Mouse (Mus musculus): ENCODE data around the gene Adamtsl5. TPM values are rescaled to one million over a fixed set of nuclear protein-coding genes. Genes with fewer than 3 reads are reported as not detected.
A peak's percentile ranks its signal among the peaks of the same experiment; 100 is the strongest.

Gene Adamtsl5
- polyA plus RNA-seq, 1 experiment from 2014 or later: 1.2 TPM

DNA sequence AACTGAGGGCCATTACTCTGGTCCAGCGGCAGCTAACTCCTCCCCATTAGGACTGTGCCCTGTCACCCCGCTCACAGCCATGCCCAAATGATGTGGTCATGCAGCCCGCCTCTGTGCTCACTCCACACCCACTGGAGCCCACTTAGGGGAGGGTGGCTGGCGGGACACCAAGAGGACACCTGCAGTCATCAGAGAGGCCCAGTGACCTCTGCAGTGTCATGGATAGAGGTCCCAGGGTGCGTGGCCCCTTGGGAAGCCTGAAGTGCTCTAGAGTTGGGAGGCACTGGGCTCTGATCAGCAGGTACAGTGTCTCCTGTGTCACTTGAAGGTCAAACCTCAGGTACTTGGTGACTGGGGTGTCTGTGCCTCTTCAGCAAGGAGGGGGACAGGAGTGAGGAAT, 51.4 kb downstream of the Adamtsl5 start:
- in situ Hi-C loops (cut with MboI; ENCODE audit: low pct_unique_long_range_greater_than_20kb): no loop called here
- POLR2A ChIA-PET: no interaction called here
- no peaks in the 10 kb centered on the region for H3K27me3 ChIP-seq
- CTCF ChIA-PET: interaction anchor here (1.0 kb wide), 1 partner anchor 44 kb away, joined by 3 read pairs; no protein-coding TSS in a partner anchor
- ATAC-seq: no peak
- DNase-seq (ENCODE audit: low read depth, low spot score): no peak
- no peak for TF ChIP-seq CTCF (IDR thresholded peaks at IDR 0.05)

DNA sequence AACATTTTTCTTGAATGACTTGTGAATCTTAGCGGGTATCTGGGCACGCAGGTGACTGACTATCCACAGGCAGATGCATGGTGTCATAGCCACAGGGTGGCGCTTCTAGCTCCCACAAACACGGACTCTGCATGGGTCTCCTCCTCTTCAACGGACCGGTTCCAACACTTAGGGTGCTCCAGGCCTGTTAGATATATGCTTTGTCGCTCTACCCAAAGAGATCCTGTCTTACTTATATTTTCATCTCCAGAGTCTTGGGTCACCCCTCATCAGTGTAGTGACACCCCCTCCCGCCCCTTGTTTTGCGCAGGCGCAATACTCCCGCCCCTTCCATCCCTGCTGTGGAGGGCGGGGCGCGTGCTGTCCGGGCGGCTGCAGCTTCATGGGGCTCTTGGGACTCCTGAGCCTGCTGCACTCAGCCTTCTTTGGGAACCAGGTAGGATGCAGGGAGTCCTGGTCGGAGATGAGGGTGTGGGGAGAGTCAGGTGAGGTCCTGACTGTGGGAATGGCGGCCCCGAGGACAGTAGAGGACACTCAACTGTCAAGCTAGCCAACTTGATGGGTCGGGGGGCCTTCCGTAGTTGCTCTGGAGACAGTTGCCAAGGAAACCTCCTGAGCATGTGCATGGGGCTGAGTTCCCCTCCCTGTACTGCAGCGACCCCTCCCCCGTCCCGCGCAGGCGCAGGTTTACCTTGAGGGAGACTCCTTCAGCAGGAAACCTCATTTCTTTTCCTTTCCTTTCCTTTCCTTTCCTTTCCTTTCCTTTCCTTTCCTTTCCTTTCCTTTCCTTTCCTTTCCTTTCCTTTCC, 52.4 kb downstream of the Adamtsl5 start, which contains the start of gene Apc2:
Gene Apc2, plus strand, starts transcription at position 360 of the 808 bp plus-strand sequence.
- DNase-seq (ENCODE audit: low read depth, low spot score) (no peak), ATAC-seq (no peak)
- no peak for TF ChIP-seq CTCF (IDR thresholded peaks at IDR 0.05)
- ChIA-PET POLR2A (no interaction called here), CTCF (no interaction called here)
- H3K27me3 ChIP-seq: no peaks in the 10 kb centered on the region
- in situ Hi-C loops (cut with MboI; ENCODE audit: low pct_unique_long_range_greater_than_20kb): no loop called here

DNA sequence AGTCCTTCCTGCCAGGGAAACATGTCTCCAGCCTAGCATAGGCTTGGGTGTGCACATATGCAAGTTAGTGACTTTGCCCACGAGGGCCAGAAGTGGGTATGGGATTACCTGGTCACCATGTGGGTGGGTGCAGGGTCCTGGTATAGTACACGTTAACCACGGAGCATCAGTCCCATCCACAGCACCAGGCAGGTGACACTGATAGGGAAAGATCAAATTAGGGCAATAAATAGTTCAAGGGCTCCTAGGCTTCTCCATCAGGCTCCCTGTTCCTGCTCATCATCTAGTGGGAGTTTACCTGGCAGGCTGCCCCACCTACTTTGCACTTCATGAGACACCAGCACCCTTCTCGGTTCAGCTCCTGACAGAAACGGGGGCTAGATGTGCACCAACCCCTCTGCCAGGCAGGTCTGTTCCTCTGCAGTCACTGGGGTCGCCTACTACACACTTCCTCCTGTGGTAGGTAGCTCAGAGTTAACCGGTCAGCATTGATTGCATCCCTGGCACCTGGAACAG, 53.4 kb downstream of the Adamtsl5 start:
- ATAC-seq (no peak), DNase-seq (ENCODE audit: low read depth, low spot score) (no peak)
- TF ChIP-seq CTCF (IDR thresholded peaks at IDR 0.05): no peak
- in situ Hi-C loops (cut with MboI; ENCODE audit: low pct_unique_long_range_greater_than_20kb): no loop called here
- H3K27me3 ChIP-seq: no peaks in the 10 kb centered on the region
- ChIA-PET CTCF (no interaction called here), POLR2A (no interaction called here)

DNA sequence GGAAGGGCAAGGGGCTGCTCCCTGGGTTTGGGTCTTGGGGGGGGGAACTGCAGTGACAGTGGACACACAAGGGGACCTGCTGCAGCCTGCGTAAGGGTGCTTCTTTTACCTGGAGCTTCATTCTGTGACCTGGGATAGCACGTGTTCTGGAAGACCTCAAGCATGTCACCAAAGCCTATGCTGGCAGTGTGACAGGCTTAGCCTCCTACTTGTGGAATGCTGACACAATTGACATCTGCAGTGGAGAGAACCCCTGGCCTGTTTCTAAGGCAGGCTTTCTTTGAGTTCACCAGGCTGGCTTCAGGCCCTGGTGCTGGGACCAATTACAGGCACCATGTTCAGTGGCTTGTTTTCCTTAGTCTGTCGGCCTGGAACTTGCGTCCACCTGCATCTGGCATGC, 53.9 kb downstream of the Adamtsl5 start:
- no peak for TF ChIP-seq CTCF (IDR thresholded peaks at IDR 0.05)
- in situ Hi-C loops (cut with MboI; ENCODE audit: low pct_unique_long_range_greater_than_20kb): no loop called here
- DNase-seq (ENCODE audit: low read depth, low spot score) (no peak), ATAC-seq (no peak)
- ChIA-PET POLR2A (no interaction called here), CTCF (no interaction called here)
- no peaks in the 10 kb centered on the region for H3K27me3 ChIP-seq

DNA sequence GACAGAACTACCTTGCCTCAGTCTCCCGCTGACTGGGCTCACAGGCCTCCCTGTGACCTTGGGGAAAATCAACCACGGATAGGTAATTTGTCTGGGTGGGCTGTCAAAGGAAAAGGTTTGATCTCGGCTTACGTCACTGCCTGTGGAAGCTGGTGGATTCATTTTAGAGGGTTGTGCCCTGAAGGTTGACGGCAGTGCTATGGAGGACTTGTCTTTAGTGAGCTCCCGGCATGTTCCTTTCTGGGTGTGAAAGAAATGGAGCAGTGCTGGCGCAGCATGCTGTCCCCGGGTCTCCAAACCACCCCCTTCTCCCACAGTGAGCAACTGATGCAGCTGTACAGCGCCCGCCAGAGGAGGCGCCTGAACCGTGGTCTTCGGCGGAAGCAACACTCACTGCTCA, 54.9 kb downstream of the Adamtsl5 start:
- no peak for ATAC-seq
- no peaks in the 10 kb centered on the region for H3K27me3 ChIP-seq
- CTCF ChIA-PET: no interaction called here
- DNase-seq (ENCODE audit: low read depth, low spot score): no peak
- POLR2A ChIA-PET: interaction anchor here (1.2 kb wide), 1 partner anchor 31 kb away, joined by 3 read pairs; no protein-coding TSS in a partner anchor
- TF ChIP-seq CTCF (IDR thresholded peaks at IDR 0.05): no peak
- in situ Hi-C loops (cut with MboI; ENCODE audit: low pct_unique_long_range_greater_than_20kb): no loop called here

DNA sequence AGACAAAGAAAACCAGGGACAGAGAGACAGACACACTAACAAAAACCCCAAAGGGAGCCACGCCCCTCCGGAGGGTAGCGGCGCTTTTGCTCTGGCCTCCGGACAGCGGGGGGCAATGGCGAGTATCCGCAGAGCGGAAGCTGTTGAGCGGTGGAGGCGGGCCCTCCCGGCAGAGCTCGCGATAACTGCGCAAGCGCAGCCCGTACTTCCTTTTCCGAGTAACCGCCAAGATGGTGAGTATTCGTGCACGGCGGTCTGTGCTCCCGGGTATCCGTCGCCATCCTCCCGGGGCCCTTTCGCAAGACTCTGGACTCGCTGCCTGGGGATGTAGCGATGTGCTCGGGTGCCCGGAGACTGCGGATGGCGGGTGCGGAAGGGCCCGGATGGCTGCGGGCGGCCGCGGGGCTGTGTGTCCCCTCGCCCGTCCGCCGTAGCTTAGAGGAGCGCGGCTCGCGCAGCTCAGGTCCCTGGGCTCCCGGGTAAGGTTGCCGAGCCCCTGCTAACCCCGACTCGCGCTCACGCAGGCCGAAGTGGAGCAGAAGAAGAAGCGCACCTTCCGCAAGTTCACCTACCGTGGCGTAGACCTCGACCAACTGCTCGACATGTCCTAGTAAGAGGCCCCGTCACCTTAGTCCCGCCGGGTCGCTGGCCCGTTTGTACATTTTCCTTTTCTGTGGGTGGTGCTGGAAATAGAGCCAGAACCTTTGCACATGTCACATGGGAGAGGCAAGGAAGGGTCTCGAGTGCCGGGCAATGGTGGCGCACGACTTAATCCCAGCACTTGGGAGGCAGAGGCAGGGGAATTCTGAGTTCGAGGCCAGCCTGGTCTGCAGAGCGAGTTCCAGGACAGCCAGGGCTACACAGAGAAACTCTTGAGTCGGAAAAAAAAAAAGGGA, 55.7 kb downstream of the Adamtsl5 start, which contains the start of gene Rps15:
Gene Rps15, plus strand, starts transcription at position 203 of the 896 bp plus-strand sequence.
- POLR2A ChIA-PET: interaction anchor here (1.0 to 1.2 kb wide), 2 partner anchors 30 to 32 kb away, joined by 3 read pairs; no protein-coding TSS in a partner anchor
- CTCF ChIA-PET: interaction anchor here (0.9 to 1.4 kb wide), 2 partner anchors 13 to 15 kb away, joined by 3 to 4 read pairs; no protein-coding TSS in a partner anchor
- no peak for TF ChIP-seq CTCF (IDR thresholded peaks at IDR 0.05)
- in situ Hi-C loops (cut with MboI; ENCODE audit: low pct_unique_long_range_greater_than_20kb): no loop called here
- ATAC-seq: peak; percentile 74
- no peaks in the 10 kb centered on the region for H3K27me3 ChIP-seq
- DNase-seq (ENCODE audit: low read depth, low spot score): peak; percentile 59

Other genes starting within 250 kb of the Adamtsl5 start
- 181 TPM for gene Sbno2, start 242.8 kb downstream of the Adamtsl5 start, polyA plus RNA-seq (2021)
- 140 TPM for gene Stk11, start 232.6 kb downstream of the Adamtsl5 start, polyA plus RNA-seq (2021)
- 475 TPM for gene Atp5d, start 209.8 kb downstream of the Adamtsl5 start, polyA plus RNA-seq (2021)
- gene Cbarp, start 207.6 kb downstream of the Adamtsl5 start, polyA plus RNA-seq (2021): 30.0 TPM
- 116 TPM for gene Midn, start 200.1 kb downstream of the Adamtsl5 start, polyA plus RNA-seq (2021)
- 62.1 TPM for gene Cirbp, start 182.4 kb downstream of the Adamtsl5 start, polyA plus RNA-seq (2021)
- 7.9 TPM for gene 1600002K03Rik, start 175.5 kb downstream of the Adamtsl5 start, polyA plus RNA-seq (2021)
- gene Efna2, start 168.9 kb downstream of the Adamtsl5 start, polyA plus RNA-seq (2021): 1.1 TPM
- gene Mum1, start 122.0 kb downstream of the Adamtsl5 start, polyA plus RNA-seq (2021): 41.4 TPM
- 182 TPM for gene Ndufs7, start 99.3 kb downstream of the Adamtsl5 start, polyA plus RNA-seq (2021)
- 8.2 TPM for gene Gamt, start 87.4 kb downstream of the Adamtsl5 start, polyA plus RNA-seq (2021)
- gene Dazap1, start 86.9 kb downstream of the Adamtsl5 start, polyA plus RNA-seq (2021): 157 TPM
- gene Rps15, start 56.0 kb downstream of the Adamtsl5 start, polyA plus RNA-seq (2021): 1,353 TPM
- 0.14 TPM for gene Apc2, start 52.4 kb downstream of the Adamtsl5 start, polyA plus RNA-seq (2021)
- 34.7 TPM for gene 2310011J03Rik, start 27.9 kb downstream of the Adamtsl5 start, polyA plus RNA-seq (2021)
- gene Pcsk4, start 18.9 kb downstream of the Adamtsl5 start, polyA plus RNA-seq (2021): 6.2 TPM
- gene Reep6, start 18.5 kb downstream of the Adamtsl5 start, polyA plus RNA-seq (2021): 6.9 TPM
- 0.62 TPM for gene Plk5, start 8.0 kb upstream of the Adamtsl5 start, polyA plus RNA-seq (2021)
- gene Mex3d, start 39.2 kb upstream of the Adamtsl5 start, polyA plus RNA-seq (2021): 30.6 TPM
- gene Mbd3, start 51.1 kb upstream of the Adamtsl5 start, polyA plus RNA-seq (2021): 181 TPM
- gene Uqcr11, start 58.4 kb upstream of the Adamtsl5 start, polyA plus RNA-seq (2021): 535 TPM
- gene Tcf3, start 85.2 kb upstream of the Adamtsl5 start, polyA plus RNA-seq (2021): 96.9 TPM
- not detected for gene Onecut3, start 146.4 kb upstream of the Adamtsl5 start, polyA plus RNA-seq (2021)
- gene Atp8b3, start 190.7 kb upstream of the Adamtsl5 start, polyA plus RNA-seq (2021): 0.24 TPM
- gene Rexo1, start 213.1 kb upstream of the Adamtsl5 start, polyA plus RNA-seq (2021): 32.2 TPM
- gene Klf16, start 228.9 kb upstream of the Adamtsl5 start, polyA plus RNA-seq (2021): 18.7 TPM
- 74.3 TPM for gene Abhd17a, start 241.9 kb upstream of the Adamtsl5 start, polyA plus RNA-seq (2021)

Data from Patski (cell line).